Mouse (Mus musculus) layer of hippocampus, adult 9-10 months (tissue): ENCODE data around the gene Folr2.

Experiments used
- DNase-seq: peaks from one replicate; pipeline ENCODE4 v3.0.0; 2022; ENCODE audit warnings: low spot score

Gene Folr2

GRCm38 (mm10) chr7:101866491-101867265 lies 9.7 kb upstream of the Folr2 start:
- no peak for DNase-seq

DNA sequence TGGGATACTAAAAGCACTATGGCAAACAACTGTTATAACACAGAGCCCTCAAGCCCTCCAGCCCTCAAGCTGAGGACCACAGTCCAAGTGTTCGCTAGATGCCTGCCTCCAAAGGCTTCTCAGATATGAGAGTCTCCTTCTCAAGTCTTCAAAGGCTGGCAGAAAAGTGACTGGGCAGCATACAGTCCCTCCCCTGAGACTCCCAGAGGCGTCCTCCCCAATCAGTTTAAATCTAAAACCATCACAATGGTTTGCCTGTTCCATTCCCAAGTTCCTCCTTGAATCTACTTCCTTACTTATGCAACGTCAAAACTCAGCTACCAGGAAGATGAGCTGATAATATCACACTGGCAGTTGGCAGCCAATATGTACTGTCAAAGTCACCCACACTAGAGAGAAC lies 6.4 kb upstream of the Folr2 start, which contains the start of gene Anapc15:
Gene Anapc15 (plus strand): TSS at position 301 of the 400 bp plus-strand sequence.
- no peak for DNase-seq

DNA sequence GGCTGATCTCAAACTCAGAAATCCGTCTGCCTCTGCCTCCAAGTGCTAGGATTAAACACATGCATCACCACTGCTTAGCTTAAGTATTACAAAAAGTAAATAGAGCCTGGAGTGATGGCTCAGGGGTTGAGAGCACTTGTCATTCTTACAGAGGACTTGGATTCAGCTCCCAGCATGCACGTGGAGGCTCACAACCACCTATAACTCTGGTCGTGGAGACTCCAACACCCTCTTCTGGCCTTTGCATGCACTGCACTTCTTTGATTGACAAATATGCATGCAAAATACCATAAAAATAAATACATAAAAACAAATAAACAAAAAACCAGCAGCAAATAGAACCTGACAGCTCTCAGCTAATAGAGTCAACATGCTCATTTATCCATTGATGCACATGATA lies 5.3 kb upstream of the Folr2 start:
- DNase-seq, result no peak

- no peak for DNase-seq
Measured at GRCm38 (mm10) chr7:101860978-101861377, 4.0 kb upstream of the Folr2 start.

DNA sequence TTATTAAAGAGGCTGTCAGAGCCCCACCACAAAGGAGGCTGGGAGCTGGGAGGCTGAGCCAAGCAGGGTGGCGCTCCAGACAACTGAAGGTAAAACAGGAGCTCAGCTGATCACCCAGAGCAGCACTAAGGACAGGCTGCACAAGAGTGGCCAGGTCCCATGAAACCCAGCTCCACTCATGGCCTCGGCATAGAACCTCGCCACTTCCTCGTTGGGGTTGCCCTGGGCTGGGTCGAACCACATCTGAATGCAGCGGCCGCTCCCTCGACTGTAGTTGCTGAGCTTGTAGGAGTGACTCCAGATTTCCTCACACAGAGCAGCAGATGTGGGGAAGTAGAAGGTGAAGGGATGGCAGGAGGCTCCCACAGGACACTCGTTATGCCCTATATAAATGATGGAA lies 1.4 kb upstream of the Folr2 start:
- no peak for DNase-seq

DNA sequence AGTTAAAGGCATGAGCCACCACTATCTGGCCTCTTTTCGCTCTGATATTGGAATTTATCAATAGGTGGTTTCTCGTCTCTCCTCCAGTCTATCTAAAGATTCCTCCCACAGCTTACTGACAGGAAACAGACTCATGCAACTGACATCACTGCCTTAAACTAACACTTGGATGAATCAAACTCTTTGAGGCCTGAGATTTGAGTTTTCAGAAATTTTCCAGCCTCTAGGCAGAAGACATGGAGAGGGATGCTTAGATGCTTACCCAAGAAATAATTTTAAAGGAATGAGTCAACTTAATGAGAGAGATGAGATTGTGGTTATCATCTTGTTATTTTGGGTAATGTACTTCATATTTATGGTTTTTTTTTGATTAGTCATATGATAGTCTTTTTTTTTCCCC lies 3.2 kb downstream of the Folr2 start:
- DNase-seq, result no peak

DNA sequence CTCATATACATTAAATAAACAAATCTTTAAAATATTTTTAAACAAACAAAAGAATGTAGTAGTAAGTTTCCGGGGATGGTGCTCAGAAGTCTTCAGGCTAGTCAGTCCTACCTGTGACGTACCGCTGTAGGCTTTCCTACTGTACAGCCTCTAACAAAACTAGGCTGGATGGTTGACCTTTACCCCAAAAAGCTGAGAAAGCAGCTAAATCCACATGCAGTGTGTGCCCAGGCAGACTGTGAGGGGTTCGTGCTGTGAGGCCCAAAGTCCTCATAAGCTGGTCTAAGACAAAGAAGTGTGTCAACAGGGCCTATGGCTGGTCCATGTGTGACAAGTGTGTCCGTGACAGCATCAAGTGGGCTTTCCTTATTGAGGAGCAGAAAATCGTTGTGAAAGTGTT lies 4.1 kb downstream of the Folr2 start:
- DNase-seq, result no peak

- DNase-seq, result no peak
Measured at GRCm38 (mm10) chr7:101851689-101852088, 5.3 kb downstream of the Folr2 start.

DNA sequence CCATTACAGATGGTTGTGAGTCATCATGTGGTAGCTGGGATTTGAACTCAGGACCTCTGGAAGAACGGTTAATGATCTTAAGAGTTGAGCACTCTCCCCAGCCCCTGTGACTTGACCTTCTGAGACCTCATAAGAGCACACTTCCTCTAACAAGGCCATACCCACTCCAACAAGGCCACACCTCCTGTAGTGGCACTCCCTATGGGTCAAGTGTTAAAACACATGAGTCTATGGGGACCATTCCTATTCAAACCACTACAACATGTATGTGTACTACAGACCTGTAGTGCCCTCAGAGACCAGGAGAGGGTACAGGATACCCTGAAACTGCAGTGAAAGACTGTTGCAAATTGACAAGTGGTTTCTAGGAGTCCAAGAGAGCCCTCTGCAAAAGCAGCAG lies 9.1 kb downstream of the Folr2 start:
- no peak for DNase-seq

DNA sequence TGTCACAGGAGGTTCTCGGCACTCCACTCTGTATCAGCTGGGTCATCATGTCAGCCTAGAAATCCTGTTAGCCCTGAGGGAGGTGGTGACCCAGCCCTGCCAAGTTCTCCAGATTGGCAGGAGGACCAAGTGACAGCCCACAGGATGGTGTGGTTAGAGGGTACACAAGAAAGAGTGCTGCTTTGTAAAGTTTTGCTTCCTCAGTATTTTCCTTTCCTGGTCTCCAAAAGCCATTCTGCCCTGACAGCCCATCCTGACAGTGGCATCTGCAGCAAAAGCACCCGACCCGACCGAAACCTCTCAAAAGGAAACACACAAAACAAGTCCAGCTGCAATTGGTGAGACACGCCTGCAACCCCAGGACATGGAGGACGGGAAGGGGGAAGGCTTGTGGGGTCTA lies 12.8 kb downstream of the Folr2 start:
- DNase-seq, result no peak

GRCm38 (mm10) chr7:101837606-101838471 lies 19.2 kb downstream of the Folr2 start, which contains the start of gene Inppl1:
Gene Inppl1 (minus strand): TSS chr7:101838229.
- no peak for DNase-seq

GRCm38 (mm10) chr7:101837154-101837605 lies 19.8 kb downstream of the Folr2 start:
- no peak for DNase-seq

DNA sequence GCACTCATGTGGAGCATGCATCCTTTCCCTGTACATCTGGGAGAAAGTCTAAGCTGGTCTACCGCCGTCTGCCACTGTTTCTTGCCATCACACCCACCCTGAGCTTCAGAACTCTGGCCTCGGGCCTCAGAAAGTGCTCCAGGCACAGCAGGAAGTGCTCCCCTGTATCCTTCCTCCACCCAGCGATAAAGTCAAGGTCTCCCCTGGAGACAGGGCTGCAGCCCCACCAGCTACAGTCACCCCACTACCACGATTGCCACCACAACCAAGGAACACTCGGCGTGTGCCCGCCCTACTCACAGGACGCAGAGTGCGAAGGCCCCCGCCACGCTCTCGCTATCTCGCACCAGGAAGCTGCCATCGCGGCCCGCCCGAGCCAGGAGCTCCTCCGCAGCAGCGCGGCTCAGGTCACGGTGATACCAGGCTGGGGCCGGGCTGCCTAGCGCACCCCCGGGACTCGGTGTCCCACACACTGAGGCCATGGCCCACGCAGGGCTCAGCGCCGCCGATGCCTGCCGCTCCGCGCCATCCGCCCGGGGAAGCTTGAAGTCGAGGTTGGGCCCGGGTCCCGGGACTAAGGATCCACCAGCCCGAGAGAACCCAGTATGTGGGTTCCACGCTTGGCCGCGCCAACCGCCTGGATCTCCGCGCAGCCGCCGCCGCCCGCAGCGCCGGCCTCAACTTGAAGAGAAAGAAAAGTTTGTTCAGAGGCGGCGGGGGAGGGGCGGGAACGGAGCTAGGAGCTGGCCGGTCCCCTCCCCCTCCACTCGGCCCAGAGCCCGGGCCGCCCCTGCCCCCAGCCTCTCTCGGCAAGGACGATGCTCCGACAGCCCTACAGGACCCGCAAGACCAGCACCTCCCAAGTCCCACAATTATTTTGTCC lies 20.5 kb downstream of the Folr2 start:
- DNase-seq, result no peak

DNA sequence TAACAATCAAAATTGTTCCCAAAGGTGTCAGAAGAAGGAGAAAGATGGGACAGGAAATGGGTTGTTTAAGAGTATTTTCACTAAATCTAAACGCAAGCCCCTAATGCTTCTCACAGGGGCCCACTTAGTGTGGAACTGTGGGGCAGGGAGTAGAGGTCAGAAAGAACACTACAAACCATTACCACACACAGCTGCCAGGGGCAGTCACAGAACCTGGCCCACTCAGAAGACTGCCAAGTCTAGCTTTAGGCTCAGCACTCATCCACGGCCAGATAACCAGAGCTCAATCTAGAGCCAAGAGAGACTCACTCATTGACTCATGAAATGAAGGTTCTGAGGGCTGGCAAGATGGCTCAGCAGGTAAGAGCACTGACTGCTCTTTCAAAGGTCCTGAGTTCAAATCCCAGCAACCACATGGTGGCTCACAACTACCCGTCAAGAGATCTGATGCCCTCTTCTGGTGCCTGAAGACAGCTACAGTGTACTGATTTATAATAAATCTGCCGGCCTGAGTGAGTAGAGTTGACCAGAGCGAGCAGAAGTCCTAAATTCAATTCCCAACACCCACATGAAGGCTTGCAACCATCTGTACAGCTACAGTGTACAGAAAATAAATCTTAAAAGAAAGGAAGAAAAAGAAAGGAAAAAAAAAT lies 21.4 kb downstream of the Folr2 start:
- no peak for DNase-seq

DNA sequence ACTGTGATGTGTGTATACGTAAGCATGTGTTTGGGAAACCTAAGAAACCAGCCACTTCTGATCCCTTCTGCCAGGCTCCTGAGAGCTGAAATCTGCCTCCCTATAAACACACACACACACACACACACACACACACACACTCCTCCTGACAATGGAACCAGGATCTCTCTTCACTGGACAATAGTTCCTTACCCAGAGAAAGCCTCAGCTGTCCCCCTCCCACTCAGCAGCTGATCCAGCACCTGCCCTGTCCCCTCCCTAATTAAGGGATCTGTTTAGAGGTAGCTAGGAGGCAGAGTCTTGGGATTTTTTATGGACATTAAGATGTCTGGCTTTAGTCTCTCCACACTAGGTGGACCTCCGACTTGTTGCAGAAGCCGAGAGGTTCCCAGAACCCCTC lies 22.1 kb downstream of the Folr2 start:
- no peak for DNase-seq

DNA sequence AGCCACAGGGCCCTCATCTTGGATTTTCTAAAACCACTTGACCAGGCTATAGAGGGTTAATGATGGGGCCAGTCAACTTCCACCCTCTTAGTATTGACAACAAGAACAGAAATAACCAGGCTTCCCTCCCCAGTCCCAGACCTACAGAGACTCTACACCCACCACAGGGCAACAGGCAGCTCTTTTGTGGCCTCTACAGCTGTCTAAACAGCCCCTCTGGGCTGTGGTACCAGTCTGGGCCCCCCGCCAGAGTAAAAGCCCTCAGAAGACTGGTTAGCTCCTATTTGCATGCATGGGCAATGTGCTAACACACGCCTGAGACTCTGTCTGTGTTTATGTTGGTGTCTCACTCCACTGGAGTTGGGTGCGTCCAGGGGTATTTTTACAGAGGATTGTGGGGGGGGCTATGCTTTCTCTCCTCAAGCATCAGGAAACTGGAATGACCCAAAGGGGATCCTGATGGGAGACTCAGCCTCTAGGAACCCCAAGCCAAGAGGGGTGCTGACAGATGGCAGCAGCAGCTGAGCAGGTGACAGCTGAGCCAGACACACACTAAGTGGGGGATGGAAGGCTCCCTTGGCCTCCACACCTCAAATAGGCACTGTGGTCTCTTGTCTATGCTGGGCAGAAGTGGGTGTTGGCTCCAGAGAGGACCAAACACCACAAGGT lies 22.9 kb downstream of the Folr2 start:
- DNase-seq, result no peak

GRCm38 (mm10) chr7:101833352-101833751 lies 23.6 kb downstream of the Folr2 start:
- no peak for DNase-seq

DNA sequence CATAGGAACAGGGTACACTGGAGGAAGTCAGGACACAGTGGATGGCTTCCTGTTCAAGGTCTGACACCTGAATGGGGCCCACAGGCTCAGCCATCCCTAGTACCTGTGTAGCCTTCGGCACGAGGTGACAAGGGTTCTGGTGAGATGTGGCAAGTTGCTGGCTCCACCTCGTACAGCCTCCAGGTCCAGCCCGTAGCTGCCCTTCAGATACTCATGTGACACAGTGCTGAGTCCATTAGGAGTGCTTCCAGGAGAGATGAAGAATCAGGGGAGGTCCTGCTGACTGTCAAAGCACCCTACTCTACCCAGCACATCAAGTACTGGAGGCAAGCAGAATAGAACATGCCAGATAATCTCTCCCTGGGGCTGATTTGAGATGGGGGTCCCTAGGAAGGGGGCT lies 24.6 kb downstream of the Folr2 start:
- no peak for DNase-seq

DNA sequence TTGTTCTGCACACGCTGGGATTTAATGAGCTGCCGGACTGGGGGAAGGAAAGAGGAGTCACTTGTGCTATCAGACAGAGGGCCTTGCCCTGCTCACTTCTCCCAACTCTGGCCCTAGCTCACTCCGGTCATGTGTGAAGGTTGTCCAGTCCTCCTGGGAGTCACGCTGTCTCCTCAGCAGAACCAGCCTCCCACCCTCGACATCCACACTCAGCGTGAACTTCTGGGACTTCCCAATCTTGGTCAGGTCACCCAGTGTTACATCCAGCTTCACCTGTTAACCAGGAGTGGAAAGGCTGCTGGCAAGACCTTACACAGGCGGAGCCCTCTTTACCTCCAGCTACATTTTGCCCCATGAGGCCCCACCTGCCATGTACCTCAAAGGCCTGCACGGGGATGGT lies 25.6 kb downstream of the Folr2 start:
- no peak for DNase-seq

DNA sequence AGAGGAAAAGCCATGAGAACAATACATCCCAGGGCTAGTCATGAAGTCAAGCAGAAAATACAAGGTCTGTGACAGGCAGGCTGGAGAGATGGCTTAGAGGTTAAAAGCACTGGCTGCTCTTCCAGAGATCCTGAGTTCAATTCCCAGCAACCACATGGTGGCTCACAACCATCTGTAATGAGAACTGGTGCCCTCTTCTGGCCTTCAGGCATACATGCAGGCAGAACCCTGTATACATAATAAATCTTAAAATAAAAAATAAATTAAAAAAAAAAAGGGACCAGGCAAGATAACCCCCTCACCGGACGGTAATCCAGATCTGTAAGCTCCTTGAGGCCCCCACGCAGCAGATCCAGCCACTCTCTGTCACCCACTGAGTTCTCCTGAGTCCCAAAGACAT lies 26.6 kb downstream of the Folr2 start:
- no peak for DNase-seq
